Mouse (Mus musculus) stomach, postnatal 0 days (tissue): ENCODE results near the gene Sept7. TPM values are rescaled to one million over a fixed set of nuclear protein-coding genes. Genes with fewer than 3 reads are reported as not detected.
"Not testable (repeated sequence)": the region's sequence is repeated elsewhere in the genome, so short reads cannot be mapped to it uniquely, and the experiment has no call there.

Experiments
- ATAC-seq: fragments of 200-750 bp; cut with Nextera tagmentation; 2 replicates; pipeline ENCODE4 v1.8.0; 2017; ENCODE audit not compliant: low FRiP score, low TSS enrichment
- DNase-seq: peaks from one replicate; pipeline ENCODE4 v3.0.0-alpha.2; 2016; ENCODE audit warnings: low spot score
- H3K27ac ChIP-seq: fragments of 300-500 bp; sonication (generic); replicated peaks from 2 replicates; pipeline ENCODE4 v1.5.1; 2014; ENCODE audit warnings: mild to moderate bottlenecking, control low read depth
- H3K27me3 ChIP-seq: fragments of 300-500 bp; sonication (generic); 2 replicates; pipeline ENCODE4 v1.6.1; 2014; ENCODE audit warnings: low read length; ENCODE audit not compliant: control insufficient read depth, insufficient read depth
- H3K36me3 ChIP-seq: fragments of 300-500 bp; sonication (generic); 2 replicates; pipeline ENCODE4 v1.6.1; 2014; ENCODE audit warnings: low read length, mixed read lengths; ENCODE audit not compliant: control insufficient read depth, insufficient read depth
- H3K4me1 ChIP-seq: fragments of 300-500 bp; sonication (generic); replicated peaks from 2 replicates; pipeline ENCODE4 v1.6.1; 2014; ENCODE audit warnings: antibody characterized with exemption; ENCODE audit not compliant: control insufficient read depth, insufficient read depth
- H3K4me2 ChIP-seq: fragments of 300-500 bp; sonication (generic); replicated peaks from 2 replicates; pipeline ENCODE4 v1.6.1; 2014; ENCODE audit warnings: low read depth, mild to moderate bottlenecking, control low read depth, moderate library complexity
- H3K4me3 ChIP-seq: fragments of 300-500 bp; sonication (generic); 2 replicates; pipeline ENCODE4 v1.5.1; 2014; ENCODE audit warnings: low read depth, low read length, control low read depth
- H3K9ac ChIP-seq: fragments of 300-500 bp; sonication (generic); 2 replicates; pipeline ENCODE4 v1.6.1; 2014; ENCODE audit warnings: mild to moderate bottlenecking, low read length, control low read depth, mixed read lengths
- H3K9me3 ChIP-seq: fragments of 300-500 bp; sonication (generic); 2 replicates; pipeline ENCODE4 v1.6.1; 2016; ENCODE audit warnings: low read length; ENCODE audit not compliant: control insufficient read depth
- CTCF ChIP-seq: IDR thresholded peaks from 2 replicates; pipeline ENCODE4 v1.5.1; 2016; ENCODE audit warnings: antibody characterized with exemption, low read depth, mild to moderate bottlenecking, moderate library complexity
- EP300 ChIP-seq: optimal IDR thresholded peaks from 2 replicates; pipeline ENCODE3; 2016; ENCODE audit warnings: antibody characterized with exemption
- WGBS: fragments of 180-500 bp; shearing (Covaris S2); extraction: QIAGEN DNeasy Blood & Tissue Kit; methylation state at CpG from one replicate; pipeline ENCODE4 v1.1.7; 2014; 5-methylcytosine and 5-hydroxymethylcytosine counted together
- polyA plus RNA-seq: library from polyadenylated mRNA; unstranded; fragments of >200 nt; fragmentation: Nextera tagmentation; extraction: Ambion mirVana; gene quantifications from 2 replicates; pipeline ENCODE4 v1.2.1, GENCODE M21; 2015

The Sept7 gene
- polyA plus RNA-seq, 1 experiment from 2014 or later = 175 TPM

DNA sequence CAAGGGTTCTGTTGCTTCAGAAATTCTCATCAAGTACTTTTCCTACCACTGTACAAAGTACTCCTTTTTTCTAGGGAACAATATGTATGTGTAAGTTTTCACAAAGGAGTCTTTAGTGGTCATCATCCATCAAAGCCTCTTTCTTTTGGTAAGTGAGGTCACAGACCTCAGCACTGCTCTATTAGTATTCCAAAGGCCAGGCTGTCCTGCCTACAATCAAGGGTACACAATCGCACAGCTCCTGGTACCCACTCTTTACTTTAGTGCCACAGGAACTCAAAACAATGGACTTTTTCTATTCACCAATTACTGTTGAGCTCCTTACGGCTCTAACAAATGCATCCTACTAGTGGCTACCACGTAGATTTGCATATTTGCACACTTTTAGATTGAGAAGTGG is 11.2 kb upstream of the Sept7 start:
- no peaks in the 10 kb centered on the region for H3K4me1 ChIP-seq
- no peak overlapping the region for H3K4me2 ChIP-seq
- no peaks in the 10 kb centered on the region for H3K27me3 ChIP-seq
- no peaks in the 10 kb centered on the region for H3K9me3 ChIP-seq
- ATAC-seq (peak; percentile 65; the same call in 1 of the 2 replicates), DNase-seq (no peak)
- WGBS = 55% methylated on average over 3 of the region's 3 CpGs
- no peaks in the 10 kb centered on the region for H3K36me3 ChIP-seq
- no peak overlapping the region for H3K27ac ChIP-seq
- no peak for TF ChIP-seq EP300
- no peak for TF ChIP-seq CTCF
- no peak overlapping the region for H3K4me3 ChIP-seq
- no peak overlapping the region for H3K9ac ChIP-seq

DNA sequence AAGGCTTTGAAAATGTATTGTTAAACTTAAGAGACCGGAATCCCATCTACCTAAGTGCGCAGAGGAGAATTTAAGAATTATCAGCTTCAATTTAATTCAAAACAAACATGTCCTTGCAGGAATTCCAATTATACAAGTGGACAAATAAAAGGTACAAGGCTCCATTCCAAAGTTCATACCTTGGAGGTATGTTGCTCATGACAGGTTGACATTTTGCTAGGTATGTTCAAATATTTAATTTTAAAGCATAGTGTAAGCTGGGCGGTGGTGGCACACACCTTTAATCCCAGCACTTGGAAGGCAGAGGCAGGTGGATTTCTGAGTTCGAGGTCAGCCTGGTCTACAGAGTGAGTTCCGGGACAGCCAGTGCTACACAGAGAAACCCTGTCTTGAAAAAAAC is 10.5 kb upstream of the Sept7 start:
- WGBS = 72% methylated on average over 5 of the region's 5 CpGs
- H3K9me3 ChIP-seq, H3K27ac ChIP-seq, H3K27me3 ChIP-seq, DNase-seq, H3K9ac ChIP-seq, H3K4me1 ChIP-seq, H3K36me3 ChIP-seq, H3K4me3 ChIP-seq, H3K4me2 ChIP-seq: not testable (repeated sequence)
- ATAC-seq = peak; percentile 67; the same call in 1 of the 2 replicates

DNA sequence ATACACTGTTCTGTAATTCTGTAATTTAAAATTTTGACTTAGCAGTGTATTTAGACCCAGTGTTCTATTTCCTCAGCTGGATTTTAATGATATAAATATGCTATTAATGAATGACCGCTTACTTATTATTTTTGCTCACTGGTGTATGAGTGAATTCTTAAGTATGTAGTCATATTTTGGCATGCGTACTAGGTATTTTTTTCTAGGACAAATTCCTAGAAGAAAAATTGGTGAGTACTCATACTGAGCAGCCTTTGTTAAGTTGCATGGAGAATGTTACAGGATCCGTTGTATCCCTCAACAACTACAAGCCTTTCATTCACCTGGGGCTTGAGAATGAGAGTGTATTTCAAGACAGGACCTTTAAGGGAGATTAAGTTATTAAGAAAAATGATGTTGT is 10.0 kb upstream of the Sept7 start:
- Histone ChIP-seq H3K27ac (no peak overlapping the region), H3K9ac (no peak overlapping the region), H3K36me3 (no peaks in the 10 kb centered on the region), H3K27me3 (no peaks in the 10 kb centered on the region), H3K4me3 (no peak overlapping the region), H3K9me3 (no peaks in the 10 kb centered on the region), H3K4me2 (no peak overlapping the region), H3K4me1 (no peaks in the 10 kb centered on the region)
- DNase-seq (no peak), ATAC-seq (no peak)
- WGBS = 87% methylated on average over 3 of the region's 3 CpGs
- no peak for TF ChIP-seq CTCF
- no peak for TF ChIP-seq EP300

DNA sequence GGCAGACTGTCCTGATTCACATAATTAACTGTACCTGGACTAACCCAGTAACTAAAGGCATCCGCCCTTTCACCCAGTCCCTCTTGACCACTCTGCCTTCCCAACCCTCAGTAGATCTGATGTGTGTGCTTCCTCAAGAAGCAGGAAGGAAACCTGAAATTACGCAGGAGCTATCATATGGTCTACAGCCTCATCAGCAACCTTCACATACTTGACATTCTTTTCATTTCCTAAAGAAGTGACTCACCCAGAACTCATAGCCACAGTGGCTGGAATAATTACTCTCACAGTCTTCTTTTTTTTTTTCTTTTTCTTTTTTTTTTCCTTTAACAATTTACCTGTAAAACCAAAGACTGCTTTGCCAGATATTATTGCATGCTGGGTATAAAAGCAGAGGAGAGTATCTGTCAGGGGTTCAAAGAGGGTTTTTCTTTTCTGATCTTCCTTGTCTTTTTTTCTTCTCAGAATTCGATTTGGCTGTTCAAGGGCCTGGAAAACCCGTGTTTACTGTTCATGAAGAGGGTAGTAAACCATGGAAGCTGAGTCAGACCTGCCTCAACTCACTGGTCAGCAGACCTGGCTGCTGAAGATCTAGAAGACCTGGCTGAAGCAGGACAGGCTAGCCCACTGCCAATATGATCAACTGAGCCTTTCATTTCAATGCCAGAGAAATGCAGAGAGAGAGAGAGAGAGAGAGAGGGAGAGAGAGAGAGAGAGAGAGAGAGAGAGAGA is 8.1 kb upstream of the Sept7 start:
- H3K4me1 ChIP-seq = no peaks in the 10 kb centered on the region
- H3K36me3 ChIP-seq = no peaks in the 10 kb centered on the region
- no peak overlapping the region for H3K4me3 ChIP-seq
- WGBS = 56% methylated on average over 4 of the region's 4 CpGs
- no peak overlapping the region for H3K4me2 ChIP-seq
- no peak overlapping the region for H3K27ac ChIP-seq
- no peak overlapping the region for H3K9ac ChIP-seq
- TF ChIP-seq EP300 (no peak), CTCF (no peak)
- H3K9me3 ChIP-seq = no peaks in the 10 kb centered on the region
- DNase-seq = no peak
- peak; percentile 42 for ATAC-seq
- H3K27me3 ChIP-seq = no peaks in the 10 kb centered on the region

DNA sequence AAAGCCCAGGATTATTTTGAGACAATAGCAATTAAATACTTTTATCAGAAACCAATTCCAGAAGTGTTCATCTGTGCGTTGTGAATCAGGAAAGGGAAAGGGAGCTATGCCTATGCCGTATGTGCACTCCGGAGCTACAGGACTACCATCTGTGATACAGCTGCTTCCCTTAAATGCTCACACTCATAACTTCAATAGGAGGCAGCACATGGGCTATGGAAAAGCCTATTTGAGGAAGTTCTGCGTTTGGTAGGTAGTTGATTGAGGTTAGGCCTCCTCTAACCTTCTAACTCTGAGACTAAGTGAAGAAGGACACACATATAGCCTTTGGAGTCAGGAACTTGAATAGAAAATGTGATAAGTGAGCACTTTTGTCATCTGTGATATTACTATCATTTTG is 7.1 kb upstream of the Sept7 start:
- TF ChIP-seq CTCF (no peak), EP300 (no peak)

DNA sequence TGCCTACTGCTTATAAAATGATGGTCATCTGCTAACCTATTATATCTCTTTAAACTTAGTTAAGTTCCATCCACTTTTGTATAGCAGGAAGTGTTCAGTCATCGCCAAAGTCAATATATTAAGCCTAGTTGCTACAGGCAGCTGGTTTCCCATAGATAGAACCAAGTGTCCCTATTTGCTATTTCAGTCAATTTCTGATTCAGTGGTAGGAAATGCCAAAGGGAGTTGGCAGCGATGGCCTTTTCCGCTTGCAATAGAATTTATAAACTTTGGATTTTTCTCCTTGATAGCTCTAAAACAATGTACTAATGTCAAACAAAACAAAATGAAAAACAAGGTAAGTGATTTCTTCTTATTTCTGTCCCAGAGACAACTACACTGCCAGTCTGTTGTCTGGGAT is 5.7 kb upstream of the Sept7 start:
- H3K4me2 ChIP-seq = no peak overlapping the region
- WGBS = 79% methylated on average over 3 of the region's 3 CpGs
- no peaks in the 10 kb centered on the region for H3K36me3 ChIP-seq
- DNase-seq (no peak), ATAC-seq (no peak)
- H3K9ac ChIP-seq = no peak overlapping the region
- no peaks in the 10 kb centered on the region for H3K27me3 ChIP-seq
- TF ChIP-seq CTCF = no peak
- TF ChIP-seq EP300 = no peak
- no peaks in the 10 kb centered on the region for H3K4me1 ChIP-seq
- H3K27ac ChIP-seq = no peak overlapping the region
- no peaks in the 10 kb centered on the region for H3K9me3 ChIP-seq
- H3K4me3 ChIP-seq = no peak overlapping the region

More for the DNA sequence above, 7.1 kb upstream of the Sept7 start:
- no peak overlapping the region for H3K27ac ChIP-seq
- WGBS = 75% methylated on average over 4 of the region's 4 CpGs
- no peak overlapping the region for H3K4me2 ChIP-seq
- H3K4me1 ChIP-seq = no peaks in the 10 kb centered on the region
- no peak for ATAC-seq
- H3K4me3 ChIP-seq = no peak overlapping the region
- no peak overlapping the region for H3K9ac ChIP-seq
- H3K9me3 ChIP-seq = no peaks in the 10 kb centered on the region
- no peaks in the 10 kb centered on the region for H3K36me3 ChIP-seq
- no peak for DNase-seq
- no peaks in the 10 kb centered on the region for H3K27me3 ChIP-seq
